Mouse (Mus musculus) intestine, embryonic 15.5 days (tissue): ENCODE data around the gene Fam57a. TPM values are rescaled to one million over a fixed set of nuclear protein-coding genes. Genes with fewer than 3 reads are reported as not detected.

Experiments
- ATAC-seq: fragments of 200-750 bp; cut with Nextera tagmentation; 2 replicates; pipeline ENCODE4 v1.8.0; 2017; ENCODE audit warnings: moderate TSS enrichment, moderate library complexity
- H3K27ac ChIP-seq: fragments of 300-500 bp; sonication (generic); 2 replicates; pipeline ENCODE4 v1.5.1; 2015; ENCODE audit warnings: mild to moderate bottlenecking, inconsistent platforms
- H3K27me3 ChIP-seq: fragments of 300-500 bp; sonication (generic); replicated peaks from 2 replicates; pipeline ENCODE4 v1.6.1; 2015; ENCODE audit warnings: inconsistent platforms
- H3K36me3 ChIP-seq: fragments of 300-500 bp; sonication (generic); 2 replicates; pipeline ENCODE4 v1.6.1; 2015; ENCODE audit warnings: inconsistent platforms
- H3K4me1 ChIP-seq: fragments of 300-500 bp; sonication (generic); replicated peaks from 2 replicates; pipeline ENCODE4 v1.6.1; 2015; ENCODE audit warnings: inconsistent platforms
- H3K4me2 ChIP-seq: fragments of 300-500 bp; sonication (generic); replicated peaks from 2 replicates; pipeline ENCODE4 v1.6.1; 2015; ENCODE audit warnings: mild to moderate bottlenecking, inconsistent platforms
- H3K4me3 ChIP-seq: fragments of 300-500 bp; sonication (generic); replicated peaks from 2 replicates; pipeline ENCODE4 v1.5.1; 2015; ENCODE audit warnings: inconsistent platforms
- H3K9ac ChIP-seq: fragments of 300-500 bp; sonication (generic); 2 replicates; pipeline ENCODE4 v1.6.1; 2015; ENCODE audit warnings: inconsistent platforms
- H3K9me3 ChIP-seq: fragments of 300-500 bp; sonication (generic); 2 replicates; pipeline ENCODE4 v1.6.1; 2016; ENCODE audit warnings: inconsistent platforms
- WGBS: fragments of 180-500 bp; shearing (Covaris S2); methylation state at CpG from one replicate; pipeline ENCODE4 v1.1.7; 2015; 5-methylcytosine and 5-hydroxymethylcytosine counted together
- polyA plus RNA-seq: library from polyadenylated mRNA; unstranded; fragments of >200 nt; fragmentation: Nextera tagmentation; extraction: Ambion mirVana; gene quantifications from 2 replicates; pipeline ENCODE4 v1.2.1, GENCODE M21; 2015

The Fam57a gene
- polyA plus RNA-seq, 1 experiment from 2014 or later = 94.7 TPM

- Histone ChIP-seq H3K27me3 (no peaks in the 10 kb centered on the region), H3K27ac (no peak overlapping the region), H3K4me2 (no peak overlapping the region), H3K4me1 (no peaks in the 10 kb centered on the region), H3K36me3 (peaks cover 9% of the 10 kb centered on the region), H3K9ac (no peak overlapping the region), H3K4me3 (no peak overlapping the region), H3K9me3 (no peaks in the 10 kb centered on the region)
- WGBS = 72% methylated on average over 4 of the region's 4 CpGs
- no peak for ATAC-seq
Observed at GRCm38 (mm10) chr11:76255431-76256001, 76.0 kb downstream of the Fam57a start.

GRCm38 (mm10) chr11:76256129-76256528 is 76.7 kb downstream of the Fam57a start:
- Histone ChIP-seq H3K27ac (no peak overlapping the region), H3K4me2 (no peak overlapping the region), H3K9me3 (no peaks in the 10 kb centered on the region), H3K4me3 (no peak overlapping the region), H3K9ac (no peak overlapping the region), H3K4me1 (0 out of 2 replicates have a peak, but pooled peaks cover 2% of the 10 kb centered on the region), H3K27me3 (no peaks in the 10 kb centered on the region), H3K36me3 (peaks cover 5% of the 10 kb centered on the region; the same call in 1 of the 2 replicates)
- ATAC-seq = no peak
- 38% methylated on average over 5 of the region's 5 CpGs for WGBS

- Histone ChIP-seq H3K9ac (no peak overlapping the region), H3K27me3 (no peaks in the 10 kb centered on the region), H3K4me3 (no peak overlapping the region), H3K4me2 (no peak overlapping the region), H3K27ac (no peak overlapping the region), H3K4me1 (0 out of 2 replicates have a peak, but pooled peaks cover 2% of the 10 kb centered on the region), H3K9me3 (no peaks in the 10 kb centered on the region), H3K36me3 (peaks cover 6% of the 10 kb centered on the region; the same call in 1 of the 2 replicates)
- ATAC-seq = no peak
- WGBS = 79% methylated on average over 4 of the region's 4 CpGs
Observed at GRCm38 (mm10) chr11:76257386-76257785, 77.9 kb downstream of the Fam57a start.

- H3K36me3 ChIP-seq = peaks cover 6% of the 10 kb centered on the region; the same call in 1 of the 2 replicates
Observed at GRCm38 (mm10) chr11:76258511-76258910, 79.0 kb downstream of the Fam57a start.

GRCm38 (mm10) chr11:76260208-76261050 is 81.0 kb downstream of the Fam57a start:
- no peaks in the 10 kb centered on the region for H3K27me3 ChIP-seq
- 0 out of 2 replicates have a peak, but pooled peaks cover 4% of the 10 kb centered on the region for H3K36me3 ChIP-seq
- no peak overlapping the region for H3K4me2 ChIP-seq
- no peaks in the 10 kb centered on the region for H3K9me3 ChIP-seq
- ATAC-seq = no peak
- H3K4me1 ChIP-seq = 0 out of 2 replicates have a peak, but pooled peaks cover 2% of the 10 kb centered on the region
- H3K9ac ChIP-seq = no peak overlapping the region
- WGBS = 70% methylated on average over 10 of the region's 10 CpGs
- H3K4me3 ChIP-seq = no peak overlapping the region
- no peak overlapping the region for H3K27ac ChIP-seq

More at GRCm38 (mm10) chr11:76258511-76258910, 79.0 kb downstream of the Fam57a start:
- Histone ChIP-seq H3K27me3 (no peaks in the 10 kb centered on the region), H3K9me3 (no peaks in the 10 kb centered on the region), H3K9ac (no peak overlapping the region), H3K4me1 (0 out of 2 replicates have a peak, but pooled peaks cover 2% of the 10 kb centered on the region), H3K4me2 (no peak overlapping the region), H3K27ac (no peak overlapping the region), H3K4me3 (no peak overlapping the region)
- WGBS = 79% methylated on average over 6 of the region's 6 CpGs
- ATAC-seq = no peak

GRCm38 (mm10) chr11:76261224-76261623 is 81.8 kb downstream of the Fam57a start:
- Histone ChIP-seq H3K36me3 (0 out of 2 replicates have a peak, but pooled peaks cover 4% of the 10 kb centered on the region), H3K27ac (no peak overlapping the region), H3K4me2 (no peak overlapping the region), H3K4me3 (no peak overlapping the region), H3K9ac (no peak overlapping the region), H3K9me3 (no peaks in the 10 kb centered on the region), H3K4me1 (0 out of 2 replicates have a peak, but pooled peaks cover 2% of the 10 kb centered on the region), H3K27me3 (no peaks in the 10 kb centered on the region)
- 77% methylated on average over 12 of the region's 12 CpGs for WGBS
- ATAC-seq = no peak

- Histone ChIP-seq H3K36me3 (0 out of 2 replicates have a peak, but pooled peaks cover 4% of the 10 kb centered on the region), H3K4me2 (no peak overlapping the region), H3K9me3 (no peaks in the 10 kb centered on the region), H3K4me3 (no peak overlapping the region), H3K27me3 (no peaks in the 10 kb centered on the region), H3K4me1 (0 out of 2 replicates have a peak, but pooled peaks cover 2% of the 10 kb centered on the region), H3K9ac (no peak overlapping the region), H3K27ac (no peak overlapping the region)
- ATAC-seq = 0 out of 2 replicates have a peak, but pooled peaks have one; percentile 17
- 32% methylated on average over 19 of the region's 19 CpGs for WGBS
Observed at GRCm38 (mm10) chr11:76262611-76263351, 83.3 kb downstream of the Fam57a start.

Other genes starting within 250 kb of the Fam57a start
- gene Rph3al, start 241.2 kb upstream of the Fam57a start, polyA plus RNA-seq = 18.2 and 19.7 TPM in 2 replicates
- gene 1700016K19Rik, start 179.8 kb upstream of the Fam57a start, polyA plus RNA-seq = 2.6 and 4.0 TPM in 2 replicates
- 51.8 and 52.0 TPM in 2 replicates for gene Rflnb, start 151.9 kb upstream of the Fam57a start, polyA plus RNA-seq
- gene Vps53, start within 50 bp of the Fam57a start, polyA plus RNA-seq = 48.1 and 51.0 TPM in 2 replicates
- 1.2 and 1.7 TPM in 2 replicates for gene Dbil5, start 37.9 kb downstream of the Fam57a start, polyA plus RNA-seq
- 28.8 and 32.6 TPM in 2 replicates for gene Gemin4, start 38.0 kb downstream of the Fam57a start, polyA plus RNA-seq
- 26.3 and 29.6 TPM in 2 replicates for gene Mrm3, start 64.0 kb downstream of the Fam57a start, polyA plus RNA-seq
- 123 and 138 TPM in 2 replicates for gene Glod4, start 64.1 kb downstream of the Fam57a start, polyA plus RNA-seq
- 31.1 and 31.2 TPM in 2 replicates for gene Nxn, start 219.5 kb downstream of the Fam57a start, polyA plus RNA-seq
- 87.2 and 103 TPM in 2 replicates for gene Timm22, start 227.3 kb downstream of the Fam57a start, polyA plus RNA-seq